Mouse (Mus musculus) CH12.LX (cell line): ENCODE data around the gene Ehf. TPM values are rescaled to one million over a fixed set of nuclear protein-coding genes. Genes with fewer than 3 reads are reported as not detected.
A peak's percentile ranks its signal among the peaks of the same experiment; 100 is the strongest.

Source experiments
- DNase-seq: peaks from one replicate; pipeline ENCODE4 v3.0.0-alpha.2; 2013; ENCODE audit errors: extremely low read depth
- H3K27ac ChIP-seq: 2 replicates; pipeline ENCODE4 v1.5.1; 2012; ENCODE audit warnings: low read depth, mild to moderate bottlenecking, control low read depth, moderate library complexity; ENCODE audit not compliant: insufficient read depth
- H3K27me3 ChIP-seq: replicated peaks from 2 replicates; pipeline ENCODE3; 2012; ENCODE audit warnings: inconsistent platforms
- H3K36me3 ChIP-seq, 2 experiments: replicated peaks in 1 of 2; 2 replicates each; pipeline versions ENCODE3 to v1.6.1; 2012; ENCODE audit warnings: inconsistent platforms in 1 of 2, low read length in 1 of 2, mild to moderate bottlenecking in 1 of 2, mixed read lengths in 1 of 2, moderate library complexity in 1 of 2; ENCODE audit not compliant: control insufficient read depth in 1 of 2, insufficient read depth in 1 of 2
- H3K4me1 ChIP-seq, 2 experiments: 2 replicates each; pipeline ENCODE4 v1.6.1; 2012; ENCODE audit warnings: inconsistent platforms in 1 of 2, moderate library complexity in 1 of 2; ENCODE audit not compliant: insufficient read depth in 2 of 2, control insufficient read depth in 1 of 2
- H3K4me2 ChIP-seq: 2 replicates; pipeline ENCODE4 v1.6.1; 2012; ENCODE audit warnings: low read depth, mild to moderate bottlenecking, control low read depth; ENCODE audit not compliant: poor library complexity, insufficient read depth, severe bottlenecking
- H3K4me3 ChIP-seq, 3 experiments: fragments of 150-350 bp in 1 of 3; sonication (generic) in 1 of 3; replicated peaks in 1 of 3; 2 replicates each; pipeline versions ENCODE3 to v1.5.1; 2011 to 2012; ENCODE audit warnings: low read depth in 2 of 3, low read length in 2 of 3, mild to moderate bottlenecking in 2 of 3, moderate library complexity in 2 of 3, control low read depth in 1 of 3, improper control_type of control experiment in 1 of 3, inconsistent platforms in 1 of 3, mixed read lengths in 1 of 3; ENCODE audit not compliant: poor library complexity in 1 of 3
- H3K79me2 ChIP-seq: replicated peaks from 2 replicates; pipeline ENCODE4 v1.6.1; 2012; ENCODE audit warnings: mild to moderate bottlenecking, moderate library complexity; ENCODE audit not compliant: control insufficient read depth, poor library complexity, insufficient read depth, severe bottlenecking; ENCODE audit errors: extremely low read depth
- H3K9ac ChIP-seq: 2 replicates; pipeline ENCODE4 v1.6.1; 2012; ENCODE audit warnings: low read depth, mild to moderate bottlenecking, control low read depth, moderate library complexity; ENCODE audit not compliant: insufficient read depth
- H3K9me3 ChIP-seq: replicated peaks from 2 replicates; pipeline ENCODE3; 2012; ENCODE audit warnings: low read length, inconsistent platforms, mixed read lengths
- BHLHE40 ChIP-seq: IDR thresholded peaks from 2 replicates; pipeline ENCODE4 v1.6.1; 2011; ENCODE audit warnings: mild to moderate bottlenecking, low read depth, low read length, improper control_type of control experiment
- CTCF ChIP-seq, 2 experiments: IDR thresholded peaks in 1 of 2; conservative IDR thresholded peaks in 1 of 2; 2 replicates each; pipeline ENCODE4 v1.5.1; 2011 to 2012; ENCODE audit warnings: low read depth in 2 of 2, low read length in 2 of 2, improper control_type of control experiment in 1 of 2, inconsistent platforms in 1 of 2, mild to moderate bottlenecking in 1 of 2, moderate library complexity in 1 of 2
- EP300 ChIP-seq: IDR thresholded peaks from 2 replicates; pipeline ENCODE4 v1.6.1; 2011; ENCODE audit warnings: low read length, improper control_type of control experiment
- ETS1 ChIP-seq: conservative IDR thresholded peaks from 2 replicates; pipeline ENCODE4 v1.6.1; 2012; ENCODE audit warnings: low read depth, mild to moderate bottlenecking, inconsistent platforms, low read length, improper control_type of control experiment, moderate library complexity
- IRF4 ChIP-seq: IDR thresholded peaks from 2 replicates; pipeline ENCODE4 v1.6.1; 2014; ENCODE audit warnings: low read depth, mild to moderate bottlenecking, inconsistent platforms, low read length, improper control_type of control experiment
- MAX ChIP-seq: IDR thresholded peaks from 2 replicates; pipeline ENCODE4 v1.6.1; 2011; ENCODE audit warnings: low read length, improper control_type of control experiment
- MXI1 ChIP-seq: IDR thresholded peaks from 2 replicates; pipeline ENCODE4 v1.6.1; 2011; ENCODE audit warnings: mild to moderate bottlenecking, low read depth, low read length, improper control_type of control experiment
- NRF1 ChIP-seq: IDR thresholded peaks from 2 replicates; pipeline ENCODE4 v1.6.1; 2014; ENCODE audit warnings: low read depth, mild to moderate bottlenecking, inconsistent platforms, low read length, improper control_type of control experiment, moderate library complexity
- PAX5 ChIP-seq: IDR thresholded peaks from 2 replicates; pipeline ENCODE4 v1.6.1; 2012; ENCODE audit warnings: low read length, inconsistent platforms, mixed read lengths
- POLR2A ChIP-seq: IDR thresholded peaks from 2 replicates; pipeline ENCODE4 v1.6.1; 2011; ENCODE audit warnings: low read depth, mild to moderate bottlenecking, improper control_type of control experiment, low read length
- RAD21 ChIP-seq: IDR thresholded peaks from 2 replicates; pipeline ENCODE4 v1.6.1; 2011; ENCODE audit warnings: low read depth, mild to moderate bottlenecking, low read length, improper control_type of control experiment, moderate library complexity
- SMC3 ChIP-seq: IDR thresholded peaks from 2 replicates; pipeline ENCODE4 v1.6.1; 2011; ENCODE audit warnings: low read depth, low read length, improper control_type of control experiment
- TBP ChIP-seq: conservative IDR thresholded peaks from 2 replicates; pipeline ENCODE4 v1.6.1; 2011; ENCODE audit warnings: low read depth, low read length, improper control_type of control experiment
- USF1 ChIP-seq: IDR thresholded peaks from 2 replicates; pipeline ENCODE4 v1.6.1; 2014; ENCODE audit warnings: low read depth, mild to moderate bottlenecking, inconsistent platforms, low read length, improper control_type of control experiment
- ZKSCAN1 ChIP-seq: IDR thresholded peaks from 2 replicates; pipeline ENCODE4 v1.6.1; 2012; ENCODE audit warnings: low read depth, inconsistent platforms, low read length, improper control_type of control experiment, borderline replicate concordance
- ZNF384 ChIP-seq: IDR thresholded peaks from 2 replicates; pipeline ENCODE4 v1.6.1; 2012; ENCODE audit warnings: low read depth, low read length, improper control_type of control experiment, inconsistent platforms
- dilution Hi-C: fragments of 300-500 bp; cut with MboI; formaldehyde crosslinking; loops from 2 replicates; pipeline ENCODE4 v1.14.3; 2020; ENCODE audit warnings: low sequenced_read_pairs; ENCODE audit not compliant: extremely low pct_unique_long_range_greater_than_20kb, extremely low pct_ligation_motif_present
- in situ Hi-C: fragments of 300-500 bp; cut with MboI; formaldehyde crosslinking; loops from 3 replicates; pipeline ENCODE4 v1.14.3; 2019; ENCODE audit warnings: low sequenced_read_pairs, low pct_ligation_motif_present, low pct_unique_long_range_greater_than_20kb, mixed read lengths
- polyA plus RNA-seq: library from polyadenylated mRNA; unstranded; fragments of >175 nt; gene quantifications from 2 replicates; pipeline ENCODE4 v1.2.1, GENCODE M21; 2012; ENCODE audit warnings: low read depth; ENCODE audit not compliant: insufficient read length
- total RNA-seq, 2 experiments: library from RNA; depleted of rRNA; stranded (reverse); fragments of 300-350 nt in 1 of 2; fragments of >200 nt in 1 of 2; gene quantifications; 2 replicates each; pipeline ENCODE4 v1.2.3; 2012 to 2014

Ehf gene
- total RNA-seq (2012; rRNA removed) (not detected in 2 replicates), total RNA-seq (2014; rRNA removed) (0.31 and 0.63 TPM in 2 replicates), polyA plus RNA-seq (0.57 and 0.64 TPM in 2 replicates)

- H3K79me2 ChIP-seq: no peaks in the 10 kb centered on the region
- no peaks in the 10 kb centered on the region for H3K9me3 ChIP-seq
- no peak for TF ChIP-seq MXI1
- TF ChIP-seq NRF1: no peak
- no peak for TF ChIP-seq ETS1
- TF ChIP-seq TBP: no peak
- no peak for TF ChIP-seq BHLHE40
- no peak for TF ChIP-seq RAD21
- no peak for TF ChIP-seq USF1
- no peak for TF ChIP-seq PAX5
- TF ChIP-seq ZKSCAN1: no peak
- TF ChIP-seq EP300: no peak
- no peak for TF ChIP-seq MAX
- no peak for TF ChIP-seq ZNF384
- TF ChIP-seq SMC3: no peak
- no peak for TF ChIP-seq POLR2A
- TF ChIP-seq, all 38 proteins: peak for 0
- in situ Hi-C loops: no loop called here
- Histone ChIP-seq H3K4me2 (no peak within 1 kb of the TSS; the same call in 1 of the 2 replicates), H3K4me1 (peaks cover 2 to 68% of the 10 kb centered on the region in 2 experiments; a peak in 2 of 4 replicates), H3K36me3 (no peaks in the 10 kb centered on the region), H3K27me3 (no peaks in the 10 kb centered on the region), H3K4me3 (no peak within 1 kb of the TSS), H3K27ac (no peak within 1 kb of the TSS), H3K9ac (no peak within 1 kb of the TSS)
- no peak for DNase-seq
- dilution Hi-C loops: no loop called here
Measured at GRCm38 (mm10) chr2:103303132-103303531, at the start of gene Ehf. Ehf (minus strand) TSS chr2:103303278.

- H3K9me3 ChIP-seq: no peaks in the 10 kb centered on the region
- H3K36me3 ChIP-seq: no peaks in the 10 kb centered on the region
- no peak overlapping the region for H3K27ac ChIP-seq
- peak overlapping the region; percentile 64; the same call in 1 of the 2 replicates for H3K4me2 ChIP-seq
- H3K9ac ChIP-seq: no peak overlapping the region
- peaks cover 8 to 11% of the 10 kb centered on the region in 2 experiments; a peak in 3 of 4 replicates for H3K4me1 ChIP-seq
- no peaks in the 10 kb centered on the region for H3K27me3 ChIP-seq
- in situ Hi-C loops: loop anchor here (10.0 kb wide), 2 partner anchors 223 to 663 kb away; no protein-coding TSS in a partner anchor
- H3K79me2 ChIP-seq: no peaks in the 10 kb centered on the region
- DNase-seq: peak; percentile 58
- no peak overlapping the region for H3K4me3 ChIP-seq
- dilution Hi-C loops: no loop called here
- peak; percentile 79 for TF ChIP-seq RAD21
- no peak for TF ChIP-seq IRF4
- TF ChIP-seq SMC3: peak; percentile 71
- TF ChIP-seq CTCF (conservative IDR thresholded peaks at IDR 0.05 in 1 of 2, IDR thresholded peaks at IDR 0.05 in 1 of 2; ENCODE audit: low read depth in 2 of 2, low read length in 2 of 2): peak; percentile 65 to 86
Measured at GRCm38 (mm10) chr2:103347417-103347891, 44.4 kb upstream of the Ehf start.
